Mouse (Mus musculus) liver, embryonic 14.5 days (tissue): ENCODE results near the gene Parp3. TPM values are rescaled to one million over a fixed set of nuclear protein-coding genes. Genes with fewer than 3 reads are reported as not detected.
"Not testable (repeated sequence)": the region's sequence is repeated elsewhere in the genome, so short reads cannot be mapped to it uniquely, and the experiment has no call there.

Experiments
- ATAC-seq: fragments of 200-750 bp; cut with Nextera tagmentation; 2 replicates; pipeline ENCODE4 v1.8.0; 2017; ENCODE audit warnings: moderate number of reproducible peaks, mild to moderate bottlenecking, moderate library complexity; ENCODE audit not compliant: insufficient read depth
- DNase-seq, 3 experiments: peaks; one replicate each; pipeline ENCODE4 v3.0.0-alpha.2; 2012 to 2013; ENCODE audit warnings: low read depth in 3 of 3, low spot score in 3 of 3
- H3K27ac ChIP-seq: fragments of 300-500 bp; sonication (generic); 2 replicates; pipeline ENCODE4 v1.5.1; 2014; ENCODE audit warnings: moderate library complexity, mild to moderate bottlenecking, control low read depth, inconsistent platforms
- H3K27me3 ChIP-seq: fragments of 300-500 bp; sonication (generic); 2 replicates; pipeline ENCODE4 v1.6.1; 2014; ENCODE audit warnings: mild to moderate bottlenecking, low read length, moderate library complexity; ENCODE audit not compliant: control insufficient read depth, insufficient read depth
- H3K36me3 ChIP-seq: fragments of 300-500 bp; sonication (generic); replicated peaks from 2 replicates; pipeline ENCODE4 v1.6.1; 2014; ENCODE audit warnings: low read depth; ENCODE audit not compliant: control insufficient read depth, insufficient read depth
- H3K4me1 ChIP-seq, 2 experiments: fragments of 200-500 bp in 1 of 2; fragments of 300-500 bp in 1 of 2; sonication (generic) in 1 of 2; replicated peaks; 2 replicates each; pipeline ENCODE4 v1.6.1; 2012 to 2014; ENCODE audit warnings: antibody characterized with exemption in 1 of 2, inconsistent platforms in 1 of 2, low read length in 1 of 2; ENCODE audit not compliant: control insufficient read depth in 2 of 2, insufficient read depth in 2 of 2
- H3K4me2 ChIP-seq: fragments of 300-500 bp; sonication (generic); 2 replicates; pipeline ENCODE4 v1.6.1; 2014; ENCODE audit warnings: low read depth, mild to moderate bottlenecking, control low read depth, moderate library complexity
- H3K4me3 ChIP-seq, 2 experiments: fragments of 200-500 bp in 1 of 2; fragments of 300-500 bp in 1 of 2; sonication (generic) in 1 of 2; 2 replicates each; pipeline ENCODE4 v1.5.1; 2012 to 2014; ENCODE audit warnings: low read depth in 2 of 2, low read length in 2 of 2, mild to moderate bottlenecking in 2 of 2, control low read depth in 1 of 2, inconsistent platforms in 1 of 2, moderate library complexity in 1 of 2; ENCODE audit not compliant: insufficient read depth in 1 of 2
- H3K9ac ChIP-seq: fragments of 300-500 bp; sonication (generic); replicated peaks from 2 replicates; pipeline ENCODE4 v1.6.1; 2014; ENCODE audit warnings: mild to moderate bottlenecking, control low read depth, moderate library complexity
- H3K9me3 ChIP-seq: fragments of 300-500 bp; sonication (generic); 2 replicates; pipeline ENCODE4 v1.6.1; 2016; ENCODE audit warnings: low read length, mixed read lengths; ENCODE audit not compliant: control insufficient read depth
- CTCF ChIP-seq: IDR thresholded peaks from 2 replicates; pipeline ENCODE4 v1.5.1; 2016; ENCODE audit warnings: antibody characterized with exemption, low read depth, control low read depth
- EP300 ChIP-seq: IDR thresholded peaks from 2 replicates; pipeline ENCODE4 v1.6.1; 2016; ENCODE audit warnings: antibody characterized with exemption, low read depth
- WGBS: fragments of 180-500 bp; shearing (Covaris S2); extraction: QIAGEN DNeasy Blood & Tissue Kit; methylation state at CpG from one replicate; pipeline ENCODE4 v1.1.7; 2014; ENCODE audit not compliant: insufficient replicate concordance; 5-methylcytosine and 5-hydroxymethylcytosine counted together
- polyA plus RNA-seq, 2 experiments: library from polyadenylated mRNA; depleted of rRNA in 1 of 2; stranded (reverse) in 1 of 2; unstranded in 1 of 2; fragments of >200 nt; fragmentation: Nextera tagmentation in 1 of 2; extraction: Ambion mirVana in 1 of 2; gene quantifications; 2 replicates each; pipeline versions ENCODE4 v1.2.1 to v1.2.3; 2012 to 2014

Gene Parp3
- polyA plus RNA-seq, 2 experiments, result 0.91 to 1.3 TPM

DNA sequence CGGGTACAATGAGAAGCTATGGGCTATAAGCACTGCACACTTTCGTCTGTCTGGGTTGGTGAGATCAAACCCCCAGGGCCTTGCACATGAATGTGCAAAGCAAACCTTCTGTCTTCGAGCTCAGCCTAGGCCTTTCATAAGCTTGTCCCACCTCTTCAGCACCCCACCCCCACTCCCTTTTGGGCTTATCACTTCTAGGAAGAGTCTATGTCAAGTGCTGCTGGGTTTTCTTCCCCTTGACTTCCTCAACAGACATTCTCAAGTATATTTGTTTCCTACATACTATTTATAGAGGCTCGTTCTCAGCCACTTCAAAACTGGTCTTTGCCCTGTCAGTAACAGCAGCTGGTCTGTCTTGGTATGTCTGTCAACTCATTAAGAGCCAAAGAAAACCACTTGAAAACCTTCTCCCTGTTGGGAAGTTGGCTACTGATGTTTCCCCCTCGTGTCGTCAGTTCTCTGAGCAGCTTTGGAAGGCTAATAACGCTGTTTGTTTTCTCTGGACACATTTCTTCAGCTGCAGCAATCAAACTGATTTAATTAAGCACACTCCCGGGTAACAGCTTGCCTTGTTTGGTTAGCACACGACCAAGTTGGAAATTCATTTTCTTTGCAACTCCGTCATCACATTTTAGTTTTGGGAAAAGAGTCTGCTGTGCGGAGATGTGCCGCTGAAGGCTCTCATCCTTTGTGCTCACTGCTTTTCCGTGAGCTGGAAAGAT, 36.1 kb upstream of the Parp3 start:
- Histone ChIP-seq H3K27ac (no peak overlapping the region), H3K9me3 (no peaks in the 10 kb centered on the region), H3K4me1 (peaks cover 0 to 5% of the 10 kb centered on the region in 2 experiments; a peak in 1 of 4 replicates), H3K36me3 (no peaks in the 10 kb centered on the region), H3K27me3 (no peaks in the 10 kb centered on the region), H3K4me3 (no peak overlapping the region), H3K4me2 (no peak overlapping the region), H3K9ac (no peak overlapping the region)
- ATAC-seq (no peak), DNase-seq (no peak)
- 41% methylated on average over 13 of the region's 13 CpGs for WGBS
- TF ChIP-seq EP300, result no peak
- no peak for TF ChIP-seq CTCF

DNA sequence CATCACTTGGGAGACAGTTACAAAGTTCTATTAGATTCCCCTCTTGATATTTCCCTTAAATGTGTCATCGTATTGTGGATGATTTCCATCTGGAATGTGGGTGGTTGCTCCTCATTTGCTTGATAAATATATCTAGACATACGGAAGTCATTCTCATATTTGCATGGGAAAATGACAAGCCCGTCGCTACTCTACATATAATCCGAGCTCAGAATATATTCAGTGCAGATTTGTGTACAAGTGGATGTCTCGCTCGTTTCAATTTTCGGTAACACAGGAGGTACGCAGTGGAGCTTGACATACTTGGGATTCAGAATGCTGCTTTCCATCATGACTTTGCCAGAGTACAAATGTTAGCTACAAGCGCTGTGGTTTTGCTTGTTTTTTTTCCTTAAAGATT, 32.6 kb upstream of the Parp3 start:
- Histone ChIP-seq H3K4me1 (peaks cover 0 to 5% of the 10 kb centered on the region in 2 experiments; a peak in 1 of 4 replicates), H3K27ac (no peak overlapping the region), H3K9me3 (no peaks in the 10 kb centered on the region), H3K36me3 (no peaks in the 10 kb centered on the region), H3K4me3 (no peak overlapping the region), H3K9ac (no peak overlapping the region), H3K4me2 (no peak overlapping the region), H3K27me3 (no peaks in the 10 kb centered on the region)
- WGBS, result 76% methylated on average over 10 of the region's 10 CpGs
- TF ChIP-seq EP300 (no peak), CTCF (no peak)
- no peak for DNase-seq
- no peak for ATAC-seq

DNA sequence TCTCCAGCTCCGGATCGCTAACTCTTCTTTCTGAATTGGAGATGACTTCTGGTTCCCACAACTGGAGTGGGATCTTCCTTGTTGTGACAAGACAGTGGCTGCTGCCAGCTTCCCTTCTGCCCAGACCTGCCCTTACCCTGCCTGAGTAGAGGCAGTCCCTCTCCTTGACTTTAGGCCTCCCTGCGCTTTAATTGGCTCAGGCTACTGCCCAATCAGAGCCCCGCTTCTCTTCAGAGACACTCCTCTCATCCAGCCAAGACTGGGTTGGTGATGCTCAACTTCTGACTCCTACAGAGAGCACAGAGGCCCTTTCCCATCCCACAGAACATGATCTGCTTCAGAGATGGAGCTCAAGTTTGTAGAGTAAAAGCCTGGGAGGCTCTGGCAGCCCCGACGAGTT, 27.5 kb upstream of the Parp3 start:
- Histone ChIP-seq H3K9ac (no peak overlapping the region), H3K9me3 (no peaks in the 10 kb centered on the region), H3K4me2 (no peak overlapping the region), H3K4me3 (no peak overlapping the region), H3K36me3 (no peaks in the 10 kb centered on the region), H3K27me3 (no peaks in the 10 kb centered on the region), H3K4me1 (no peaks in the 10 kb centered on the region), H3K27ac (no peak overlapping the region)
- DNase-seq (no peak), ATAC-seq (no peak)
- 63% methylated on average over 6 of the region's 6 CpGs for WGBS
- TF ChIP-seq CTCF (no peak), EP300 (no peak)

DNA sequence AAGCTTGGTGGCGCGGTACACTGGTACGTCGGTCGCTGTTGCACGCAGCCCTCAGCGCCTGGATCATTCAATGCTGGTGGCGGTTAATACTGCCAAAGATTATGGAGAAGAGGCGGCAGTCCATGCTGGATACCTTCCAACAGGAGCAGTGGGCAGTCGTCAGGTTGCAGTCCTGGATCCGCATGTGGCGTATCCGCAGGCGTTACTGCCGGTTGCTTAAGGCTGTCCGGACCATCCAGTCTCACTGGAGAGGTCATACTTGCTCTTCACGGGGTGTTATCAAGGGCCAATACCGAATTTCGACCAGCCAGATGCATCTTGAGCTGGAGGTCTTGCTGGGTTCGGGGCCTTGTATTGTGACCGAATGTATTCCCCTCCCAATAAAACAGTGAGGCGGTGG, 25.1 kb upstream of the Parp3 start:
- Histone ChIP-seq H3K27ac (no peak overlapping the region), H3K9ac (no peak overlapping the region), H3K27me3 (no peaks in the 10 kb centered on the region), H3K4me3 (no peak overlapping the region), H3K36me3 (no peaks in the 10 kb centered on the region), H3K9me3 (no peaks in the 10 kb centered on the region), H3K4me2 (no peak overlapping the region), H3K4me1 (no peaks in the 10 kb centered on the region)
- TF ChIP-seq EP300 (no peak), CTCF (no peak)
- 73% methylated on average over 22 of the region's 22 CpGs for WGBS
- DNase-seq (no peak), ATAC-seq (no peak)

DNA sequence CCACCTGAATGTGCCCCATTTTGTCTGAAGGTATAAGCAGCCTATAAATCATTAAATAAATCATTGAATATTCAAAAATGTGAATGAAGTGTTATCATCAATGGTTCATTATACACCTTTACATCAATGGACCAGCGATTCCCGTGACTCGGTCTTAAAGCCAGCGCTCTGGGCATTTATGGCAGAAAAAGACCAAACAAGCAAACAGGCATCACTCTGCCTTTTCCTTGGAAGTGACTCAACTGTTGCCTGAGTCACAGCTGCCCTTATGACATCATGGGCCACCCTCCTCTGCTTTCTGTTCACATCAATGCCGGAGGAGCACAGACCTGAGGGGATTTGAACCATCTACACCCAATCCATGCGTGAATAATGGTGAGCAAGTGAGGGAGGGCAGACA, 22.9 kb upstream of the Parp3 start, which contains the start of gene Iqcf1:
Gene Iqcf1, plus strand, starts transcription at position 301 of the 400 bp plus-strand sequence.
- TF ChIP-seq CTCF (no peak), EP300 (no peak)
- no peak within 1 kb of the TSS for H3K27ac ChIP-seq
- WGBS, result 79% methylated on average over 6 of the region's 6 CpGs
- no peak within 1 kb of the TSS for H3K4me3 ChIP-seq
- no peak within 1 kb of the TSS for H3K4me2 ChIP-seq
- DNase-seq (no peak), ATAC-seq (no peak)
- no peaks in the 10 kb centered on the region for H3K36me3 ChIP-seq
- H3K9ac ChIP-seq, result no peak within 1 kb of the TSS
- no peaks in the 10 kb centered on the region for H3K27me3 ChIP-seq
- no peaks in the 10 kb centered on the region for H3K4me1 ChIP-seq
- no peaks in the 10 kb centered on the region for H3K9me3 ChIP-seq

DNA sequence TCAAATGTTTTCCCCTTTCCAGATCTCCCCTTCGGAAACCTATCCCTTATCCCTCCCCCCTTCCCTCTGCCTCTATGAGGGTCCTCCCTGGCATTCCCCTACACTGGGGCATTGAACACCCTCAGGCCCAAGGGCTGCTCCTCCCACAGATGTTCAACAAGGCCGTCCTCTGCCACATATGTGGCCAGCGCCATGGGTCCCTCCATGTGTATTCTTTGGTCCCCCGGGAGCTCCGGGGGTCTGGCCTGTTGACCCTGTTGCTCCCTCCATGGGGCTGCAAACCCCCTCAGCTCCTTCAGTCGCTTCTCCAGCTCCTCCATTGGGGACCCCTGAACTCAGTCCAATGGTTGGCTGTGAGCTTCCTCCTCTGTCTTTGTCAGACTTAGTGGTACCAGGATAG, 10.9 kb upstream of the Parp3 start:
- not testable (repeated sequence) for H3K4me1 ChIP-seq, H3K27me3 ChIP-seq, H3K9ac ChIP-seq, H3K4me2 ChIP-seq, H3K9me3 ChIP-seq, ATAC-seq, H3K27ac ChIP-seq, H3K36me3 ChIP-seq, H3K4me3 ChIP-seq, DNase-seq
- 63% methylated on average over 6 of the region's 6 CpGs for WGBS
